Mouse (Mus musculus): ENCODE data around the gene Olfr31.

Gene Olfr31

DNA sequence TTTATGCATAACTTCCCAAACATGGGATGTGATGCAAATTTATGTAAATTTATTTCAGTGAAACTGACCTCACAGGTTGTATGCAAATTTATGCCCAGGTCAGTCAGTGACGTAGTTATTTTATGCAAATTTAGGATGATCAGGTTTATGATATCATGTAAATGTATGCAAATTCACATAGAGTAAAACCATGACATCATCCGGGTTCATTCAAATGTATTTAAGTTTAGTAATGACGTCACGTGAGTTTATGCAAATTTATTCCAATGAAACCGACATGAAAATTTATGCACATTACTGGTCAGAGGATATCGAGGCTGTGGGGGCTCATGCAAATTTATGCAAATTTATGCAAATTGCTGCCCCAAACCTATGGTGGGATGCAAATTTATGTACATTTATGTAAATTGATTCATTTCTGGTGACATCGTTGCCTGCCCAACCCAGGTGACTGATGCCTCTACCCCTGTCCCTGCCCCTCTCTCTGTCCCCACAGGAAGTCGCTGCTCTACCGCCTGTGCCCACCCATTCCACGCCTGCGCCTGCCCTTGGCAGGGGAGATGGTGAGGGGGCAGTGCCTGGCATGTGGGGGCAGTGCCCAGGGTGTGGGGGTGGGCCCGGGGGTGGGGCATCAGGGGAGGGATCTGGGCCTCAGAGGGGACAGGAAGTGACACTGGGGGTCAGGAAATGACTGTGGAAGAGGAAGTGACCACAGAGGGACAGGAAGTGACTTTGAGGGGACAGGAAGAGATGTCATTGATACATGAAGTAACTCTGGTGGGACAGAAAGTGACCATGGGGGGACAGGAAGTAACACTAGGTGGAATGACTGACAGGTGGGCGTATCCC is 32.1 kb downstream of the Olfr31 start:
- DNase-seq (ENCODE audit: low spot score in 2 of 2): no peak

DNA sequence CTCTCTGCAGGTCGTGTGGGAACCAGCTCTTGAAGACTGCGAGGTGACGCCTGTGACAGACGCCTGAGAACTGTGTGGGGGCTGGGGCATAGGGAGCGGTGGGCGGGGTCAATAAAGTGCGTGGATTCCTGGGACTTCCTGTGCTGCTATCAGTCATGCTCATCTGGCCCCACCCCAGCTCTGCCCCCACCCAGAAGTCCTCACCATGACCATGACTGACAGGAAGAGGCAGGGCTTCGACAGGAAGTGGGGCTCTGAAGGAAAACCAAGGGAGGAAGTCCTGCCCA is 32.7 kb downstream of the Olfr31 start:
- no peak for DNase-seq (ENCODE audit: low spot score in 2 of 2)
